Mouse (Mus musculus): ENCODE results near the gene Stx16.

Stx16 gene

GRCm38 (mm10) chr2:174075673-174076432 is at the start of gene Stx16:
Gene Stx16 (plus strand): TSS chr2:174076308.
- peak; percentile 80 for DNase-seq (ENCODE audit: low read depth, low spot score)

- DNase-seq (ENCODE audit: low read depth, low spot score): no peak
Measured at GRCm38 (mm10) chr2:174026406-174026805, 49.7 kb upstream of the Stx16 start.

- no peak for DNase-seq (ENCODE audit: low read depth, low spot score)
Measured at GRCm38 (mm10) chr2:174033257-174033800, 42.8 kb upstream of the Stx16 start.

GRCm38 (mm10) chr2:174047656-174048055 is 28.5 kb upstream of the Stx16 start:
- DNase-seq (ENCODE audit: low read depth, low spot score): no peak

- no peak for DNase-seq (ENCODE audit: low read depth, low spot score)
Measured at GRCm38 (mm10) chr2:174049481-174050338, 26.4 kb upstream of the Stx16 start.

- DNase-seq (ENCODE audit: low read depth, low spot score): no peak
Measured at GRCm38 (mm10) chr2:174050339-174050685, 25.8 kb upstream of the Stx16 start.

GRCm38 (mm10) chr2:174051081-174051481 is 25.0 kb upstream of the Stx16 start:
- DNase-seq (ENCODE audit: low read depth, low spot score): no peak

- no peak for DNase-seq (ENCODE audit: low read depth, low spot score)
Measured at GRCm38 (mm10) chr2:174054496-174054895, 21.6 kb upstream of the Stx16 start.

GRCm38 (mm10) chr2:174057730-174058129 is 18.4 kb upstream of the Stx16 start:
- DNase-seq (ENCODE audit: low read depth, low spot score): no peak

GRCm38 (mm10) chr2:174058316-174058939 is 17.7 kb upstream of the Stx16 start:
- no peak for DNase-seq (ENCODE audit: low read depth, low spot score)

- DNase-seq (ENCODE audit: low read depth, low spot score): no peak
Measured at GRCm38 (mm10) chr2:174059591-174060385, 16.3 kb upstream of the Stx16 start.

GRCm38 (mm10) chr2:174061219-174061618 is 14.9 kb upstream of the Stx16 start:
- DNase-seq (ENCODE audit: low read depth, low spot score): no peak

- no peak for DNase-seq (ENCODE audit: low read depth, low spot score)
Measured at GRCm38 (mm10) chr2:174063074-174063473, 13.0 kb upstream of the Stx16 start.

- DNase-seq (ENCODE audit: low read depth, low spot score): no peak
Measured at GRCm38 (mm10) chr2:174063527-174064211, 12.4 kb upstream of the Stx16 start.

GRCm38 (mm10) chr2:174067793-174068419 is 8.2 kb upstream of the Stx16 start:
- DNase-seq (ENCODE audit: low read depth, low spot score): no peak

GRCm38 (mm10) chr2:174069532-174070049 is 6.5 kb upstream of the Stx16 start:
- no peak for DNase-seq (ENCODE audit: low read depth, low spot score)

GRCm38 (mm10) chr2:174071406-174071805 is 4.7 kb upstream of the Stx16 start:
- no peak for DNase-seq (ENCODE audit: low read depth, low spot score)

- DNase-seq (ENCODE audit: low read depth, low spot score): no peak
Measured at GRCm38 (mm10) chr2:174073156-174073790, 2.8 kb upstream of the Stx16 start.

GRCm38 (mm10) chr2:174074621-174075020 is 1.5 kb upstream of the Stx16 start:
- DNase-seq (ENCODE audit: low read depth, low spot score): no peak
